Mouse (Mus musculus) midbrain, embryonic 15.5 days (tissue): ENCODE measurements around the gene Akap2. TPM values are rescaled to one million over a fixed set of nuclear protein-coding genes. Genes with fewer than 3 reads are reported as not detected.

Source experiments
- ATAC-seq: fragments of 200-750 bp; cut with Nextera tagmentation; replicated peaks from 2 replicates; pipeline ENCODE4 v1.8.0; 2017; ENCODE audit warnings: moderate TSS enrichment
- H3K27ac ChIP-seq: fragments of 300-500 bp; sonication (generic); 2 replicates; pipeline ENCODE4 v1.5.1; 2015; ENCODE audit warnings: mild to moderate bottlenecking, inconsistent platforms
- H3K27me3 ChIP-seq: fragments of 300-500 bp; sonication (generic); replicated peaks from 2 replicates; pipeline ENCODE4 v1.6.1; 2015; ENCODE audit warnings: inconsistent platforms
- H3K36me3 ChIP-seq: fragments of 300-500 bp; sonication (generic); replicated peaks from 2 replicates; pipeline ENCODE4 v1.6.1; 2015; ENCODE audit warnings: inconsistent platforms
- H3K4me1 ChIP-seq: fragments of 300-500 bp; sonication (generic); 2 replicates; pipeline ENCODE4 v1.6.1; 2015; ENCODE audit warnings: inconsistent platforms
- H3K4me2 ChIP-seq: fragments of 300-500 bp; sonication (generic); 2 replicates; pipeline ENCODE4 v1.6.1; 2015; ENCODE audit warnings: inconsistent platforms, mild to moderate bottlenecking, moderate library complexity
- H3K4me3 ChIP-seq: fragments of 300-500 bp; sonication (generic); 2 replicates; pipeline ENCODE4 v1.5.1; 2015; ENCODE audit warnings: mild to moderate bottlenecking, inconsistent platforms
- H3K9ac ChIP-seq: fragments of 300-500 bp; sonication (generic); 2 replicates; pipeline ENCODE4 v1.6.1; 2015; ENCODE audit warnings: mild to moderate bottlenecking, inconsistent platforms
- H3K9me3 ChIP-seq: fragments of 300-500 bp; sonication (generic); 2 replicates; pipeline ENCODE4 v1.6.1; 2016; ENCODE audit warnings: inconsistent platforms
- WGBS: fragments of 180-500 bp; shearing (Covaris S2); methylation state at CpG from one replicate; pipeline ENCODE4 v1.1.7; 2015; ENCODE audit warnings: mixed read lengths; 5-methylcytosine and 5-hydroxymethylcytosine counted together
- polyA plus RNA-seq: library from polyadenylated mRNA; unstranded; fragments of >200 nt; fragmentation: Nextera tagmentation; extraction: Ambion mirVana; gene quantifications from 2 replicates; pipeline ENCODE4 v1.2.1, GENCODE M21; 2015

Gene Akap2
- polyA plus RNA-seq, 1 experiment from 2014 or later: 10.2 TPM

DNA sequence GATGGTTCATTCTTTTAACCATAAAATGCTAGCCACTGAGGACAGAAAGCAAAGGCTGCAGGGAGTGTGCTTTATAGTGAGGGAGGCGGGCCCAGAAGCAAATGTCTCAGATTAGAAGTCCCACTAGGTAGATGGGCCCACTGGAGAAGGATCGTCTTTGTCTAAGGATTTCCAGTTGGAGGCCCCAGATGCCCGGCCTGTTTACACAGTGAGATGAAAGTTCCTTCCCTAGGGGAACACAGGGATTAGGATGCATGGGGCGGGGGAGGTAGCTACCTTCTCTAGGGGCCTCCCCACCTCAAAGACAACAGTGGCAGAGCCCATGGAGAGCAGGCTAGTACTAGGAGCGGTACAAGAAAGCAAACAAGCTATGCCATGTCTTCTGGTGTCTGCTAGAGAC, 177.7 kb downstream of the Akap2 start:
- no peak overlapping the region for H3K9ac ChIP-seq
- H3K4me3 ChIP-seq: no peak overlapping the region
- no peaks in the 10 kb centered on the region for H3K27me3 ChIP-seq
- 19% methylated on average over 5 of the region's 5 CpGs for WGBS
- H3K9me3 ChIP-seq: no peaks in the 10 kb centered on the region
- 0 out of 2 replicates have a peak, but pooled peaks cover 4% of the 10 kb centered on the region for H3K4me1 ChIP-seq
- no peaks in the 10 kb centered on the region for H3K36me3 ChIP-seq
- no peak overlapping the region for H3K4me2 ChIP-seq
- H3K27ac ChIP-seq: no peak overlapping the region
- ATAC-seq: no peak

DNA sequence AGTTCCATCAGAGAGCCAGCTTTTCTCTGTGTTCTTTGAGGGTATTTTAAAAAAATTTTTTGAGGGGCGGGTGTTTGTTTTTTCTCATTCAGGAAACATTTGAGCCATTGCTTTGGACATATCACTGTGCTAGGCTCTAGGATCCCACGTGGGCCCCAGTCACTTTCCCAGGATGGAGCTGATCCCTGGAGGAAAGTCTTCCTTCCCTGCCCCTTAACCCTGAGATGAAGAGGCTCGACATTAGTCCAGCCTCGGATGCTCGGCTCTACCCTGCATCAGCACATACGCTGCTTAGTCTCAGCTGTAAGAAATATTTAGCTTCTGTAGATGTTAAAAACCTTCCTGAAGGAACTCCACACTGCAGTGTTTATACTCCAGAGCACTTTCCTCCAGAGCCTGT, 178.4 kb downstream of the Akap2 start:
- ATAC-seq: no peak
- no peaks in the 10 kb centered on the region for H3K9me3 ChIP-seq
- no peaks in the 10 kb centered on the region for H3K36me3 ChIP-seq
- no peak overlapping the region for H3K9ac ChIP-seq
- H3K27ac ChIP-seq: no peak overlapping the region
- no peaks in the 10 kb centered on the region for H3K27me3 ChIP-seq
- no peak overlapping the region for H3K4me3 ChIP-seq
- H3K4me1 ChIP-seq: 0 out of 2 replicates have a peak, but pooled peaks cover 4% of the 10 kb centered on the region
- 57% methylated on average over 6 of the region's 6 CpGs for WGBS
- no peak overlapping the region for H3K4me2 ChIP-seq

DNA sequence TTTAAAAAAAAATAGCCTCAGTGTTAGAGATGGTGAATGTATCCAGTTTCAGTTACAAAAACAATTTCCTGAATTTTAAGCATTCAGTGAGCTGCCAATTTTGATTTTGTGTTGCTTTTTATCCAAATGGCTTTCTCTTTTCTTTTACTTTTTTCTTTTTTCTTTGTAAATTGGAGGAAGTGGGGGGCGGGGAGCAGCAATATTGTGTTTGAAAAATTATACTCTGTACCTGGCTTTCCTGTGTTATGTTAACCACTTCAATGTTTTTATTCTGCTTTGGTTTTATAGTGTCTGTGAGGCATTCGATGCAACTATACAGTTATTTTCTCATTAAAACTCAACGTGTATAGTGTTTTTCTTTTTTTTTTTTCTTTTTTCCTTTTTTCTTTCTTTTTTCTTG, 179.2 kb downstream of the Akap2 start:
- Histone ChIP-seq H3K9me3 (no peaks in the 10 kb centered on the region), H3K4me1 (0 out of 2 replicates have a peak, but pooled peaks cover 4% of the 10 kb centered on the region), H3K27me3 (no peaks in the 10 kb centered on the region), H3K36me3 (no peaks in the 10 kb centered on the region), H3K4me3 (no peak overlapping the region), H3K4me2 (no peak overlapping the region), H3K27ac (no peak overlapping the region), H3K9ac (no peak overlapping the region)
- 76% methylated on average over 3 of the region's 3 CpGs for WGBS
- no peak for ATAC-seq

DNA sequence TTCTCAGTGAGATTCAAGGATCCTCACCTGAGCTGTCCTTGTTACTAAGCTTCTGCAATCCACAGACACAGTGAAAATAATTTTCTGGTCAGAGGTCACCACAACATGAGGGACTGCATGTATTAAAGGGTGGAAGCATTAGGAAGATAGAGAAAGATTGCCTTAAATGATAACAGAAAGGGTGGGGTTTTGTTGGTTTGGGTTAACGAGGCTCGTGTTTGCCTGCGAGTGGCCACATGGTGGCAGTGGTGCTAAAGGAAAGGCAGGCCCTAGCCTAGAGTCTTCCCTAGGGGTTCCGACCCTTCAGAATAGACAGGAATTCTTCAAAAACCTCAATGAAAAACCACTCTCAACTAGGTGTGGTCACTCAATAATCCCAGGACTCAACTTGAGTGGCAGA, 183.8 kb downstream of the Akap2 start:
- H3K9me3 ChIP-seq: no peaks in the 10 kb centered on the region
- no peak overlapping the region for H3K4me3 ChIP-seq
- H3K9ac ChIP-seq: no peak overlapping the region
- ATAC-seq: no peak; the same call in 1 of the 2 replicates
- 16% methylated on average over 4 of the region's 4 CpGs for WGBS
- H3K4me2 ChIP-seq: no peak overlapping the region
- H3K27me3 ChIP-seq: no peaks in the 10 kb centered on the region
- no peak overlapping the region for H3K27ac ChIP-seq
- 0 out of 2 replicates have a peak, but pooled peaks cover 5% of the 10 kb centered on the region for H3K4me1 ChIP-seq
- H3K36me3 ChIP-seq: no peaks in the 10 kb centered on the region

DNA sequence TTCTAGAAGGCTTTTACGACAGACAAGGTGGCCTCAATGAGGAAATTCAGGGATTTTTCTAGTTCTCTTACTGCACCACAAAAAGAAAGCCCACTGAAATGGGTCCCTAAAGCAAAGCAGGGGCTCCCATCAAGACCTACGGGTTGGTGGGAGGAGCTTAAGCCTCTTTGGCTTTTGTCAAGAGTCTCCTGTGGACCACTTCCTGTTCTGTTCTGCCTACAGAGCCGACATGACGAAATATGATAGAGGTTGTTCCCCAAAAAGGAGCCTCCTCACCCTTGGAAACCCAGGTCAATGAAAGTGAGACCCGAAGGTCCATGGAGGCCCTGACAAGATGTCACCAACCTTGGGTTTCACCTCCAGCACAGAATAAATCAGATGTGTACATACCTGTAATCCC, 185.2 kb downstream of the Akap2 start:
- 84% methylated on average over 5 of the region's 5 CpGs for WGBS
- H3K4me3 ChIP-seq: no peak overlapping the region
- H3K4me2 ChIP-seq: no peak overlapping the region
- H3K36me3 ChIP-seq: no peaks in the 10 kb centered on the region
- no peak overlapping the region for H3K9ac ChIP-seq
- ATAC-seq: no peak
- H3K9me3 ChIP-seq: no peaks in the 10 kb centered on the region
- H3K27ac ChIP-seq: no peak overlapping the region
- H3K27me3 ChIP-seq: no peaks in the 10 kb centered on the region
- H3K4me1 ChIP-seq: 0 out of 2 replicates have a peak, but pooled peaks cover 5% of the 10 kb centered on the region

DNA sequence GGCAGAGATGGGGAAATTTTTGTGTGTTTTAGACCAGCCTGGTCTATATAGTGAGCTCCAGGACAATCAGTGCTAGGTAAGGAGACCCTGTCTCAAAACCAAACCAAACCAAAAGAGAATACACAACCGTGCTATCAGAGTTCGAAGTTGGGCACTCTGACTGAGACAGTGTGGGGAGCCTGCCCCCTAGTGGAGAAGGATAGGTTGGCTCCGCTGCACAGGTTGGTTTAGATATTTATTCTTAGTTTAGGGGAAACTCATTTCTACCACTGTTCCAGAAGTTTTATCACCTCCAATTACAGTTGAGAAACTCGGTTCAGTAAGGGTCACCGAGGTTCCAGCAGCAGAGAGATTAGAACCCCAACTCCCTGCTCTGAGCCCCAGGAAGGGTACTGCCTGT, 186.8 kb downstream of the Akap2 start:
- H3K4me1 ChIP-seq: 0 out of 2 replicates have a peak, but pooled peaks cover 5% of the 10 kb centered on the region
- H3K36me3 ChIP-seq: no peaks in the 10 kb centered on the region
- H3K9ac ChIP-seq: no peak overlapping the region
- no peak overlapping the region for H3K4me2 ChIP-seq
- no peaks in the 10 kb centered on the region for H3K9me3 ChIP-seq
- no peak overlapping the region for H3K4me3 ChIP-seq
- no peak overlapping the region for H3K27ac ChIP-seq
- H3K27me3 ChIP-seq: no peaks in the 10 kb centered on the region
- ATAC-seq: peak; percentile 67
- WGBS: 7% methylated on average over 5 of the region's 5 CpGs

DNA sequence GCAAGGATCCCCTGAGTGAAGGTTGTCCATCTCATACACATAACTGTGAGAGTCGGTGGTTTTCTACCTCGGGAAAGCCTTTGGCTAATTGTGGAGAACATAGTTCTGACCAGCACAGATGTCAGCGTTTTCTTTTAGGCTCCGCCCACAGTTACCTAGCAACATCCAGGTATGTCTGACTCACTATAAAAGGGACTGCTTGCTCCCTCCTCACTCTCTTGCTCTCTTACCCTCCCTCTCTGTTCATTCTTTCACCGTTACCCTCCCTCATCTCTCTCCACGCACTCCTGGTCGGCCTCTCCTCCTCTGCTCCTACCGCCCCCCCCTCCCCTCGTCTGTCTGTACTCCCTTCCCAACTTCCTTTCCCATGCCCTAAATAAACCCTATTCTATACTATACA, 187.2 kb downstream of the Akap2 start:
- no peaks in the 10 kb centered on the region for H3K9me3 ChIP-seq
- H3K27ac ChIP-seq: no peak overlapping the region
- H3K27me3 ChIP-seq: no peaks in the 10 kb centered on the region
- no peak overlapping the region for H3K9ac ChIP-seq
- WGBS: 20% methylated on average over 9 of the region's 9 CpGs
- no peaks in the 10 kb centered on the region for H3K36me3 ChIP-seq
- no peak overlapping the region for H3K4me2 ChIP-seq
- H3K4me3 ChIP-seq: no peak overlapping the region
- ATAC-seq: peak; percentile 75
- 0 out of 2 replicates have a peak, but pooled peaks cover 5% of the 10 kb centered on the region for H3K4me1 ChIP-seq

DNA sequence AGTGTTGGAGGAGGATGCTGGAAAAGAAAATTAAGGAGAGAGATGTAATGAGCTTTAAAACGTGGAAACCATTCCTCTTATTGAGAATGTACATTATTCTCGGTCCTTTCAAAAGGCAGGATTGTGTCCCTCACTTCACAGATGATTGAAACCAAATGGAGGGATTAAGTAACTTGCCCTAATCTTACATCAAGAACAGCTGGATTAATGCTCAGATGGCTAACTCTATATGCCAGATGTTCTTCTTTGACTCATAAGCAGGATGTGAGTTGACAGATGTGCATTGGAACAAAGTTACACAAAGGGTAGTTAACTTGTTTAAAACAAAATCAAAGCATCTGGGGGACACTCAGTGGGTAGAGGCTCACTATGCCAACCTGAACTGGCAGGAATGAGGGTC, 189.3 kb downstream of the Akap2 start:
- Histone ChIP-seq H3K27me3 (no peaks in the 10 kb centered on the region), H3K9ac (no peak overlapping the region), H3K4me1 (0 out of 2 replicates have a peak, but pooled peaks cover 5% of the 10 kb centered on the region), H3K4me3 (no peak overlapping the region), H3K9me3 (no peaks in the 10 kb centered on the region), H3K4me2 (no peak overlapping the region), H3K27ac (no peak overlapping the region), H3K36me3 (no peaks in the 10 kb centered on the region)
- ATAC-seq: no peak
- 18% methylated on average over 2 of the region's 2 CpGs for WGBS

DNA sequence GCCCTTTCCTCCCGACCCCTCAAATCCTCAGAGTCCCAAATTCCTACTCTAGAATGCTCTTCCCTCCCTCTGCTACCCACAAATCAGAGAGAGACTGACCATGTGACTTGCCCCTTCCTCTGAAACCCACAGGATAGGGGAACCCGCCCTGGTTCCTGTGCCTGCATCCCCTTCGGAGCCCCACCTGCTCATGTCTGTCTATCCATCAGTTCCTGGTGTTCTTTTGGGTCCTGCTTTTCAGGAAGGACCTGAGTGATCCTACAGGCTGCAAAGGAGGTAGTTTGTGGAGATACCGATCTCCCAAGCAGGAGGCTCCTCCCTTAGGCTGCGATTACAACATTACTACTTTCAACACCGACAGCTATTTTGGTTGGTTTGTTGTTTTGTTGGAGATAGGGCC, 191.4 kb downstream of the Akap2 start:
- no peak overlapping the region for H3K4me2 ChIP-seq
- no peak overlapping the region for H3K27ac ChIP-seq
- 0 out of 2 replicates have a peak, but pooled peaks cover 5% of the 10 kb centered on the region for H3K4me1 ChIP-seq
- no peak for ATAC-seq
- no peak overlapping the region for H3K4me3 ChIP-seq
- H3K9me3 ChIP-seq: no peaks in the 10 kb centered on the region
- H3K9ac ChIP-seq: no peak overlapping the region
- no peaks in the 10 kb centered on the region for H3K36me3 ChIP-seq
- WGBS: 88% methylated on average over 6 of the region's 6 CpGs
- H3K27me3 ChIP-seq: no peaks in the 10 kb centered on the region

DNA sequence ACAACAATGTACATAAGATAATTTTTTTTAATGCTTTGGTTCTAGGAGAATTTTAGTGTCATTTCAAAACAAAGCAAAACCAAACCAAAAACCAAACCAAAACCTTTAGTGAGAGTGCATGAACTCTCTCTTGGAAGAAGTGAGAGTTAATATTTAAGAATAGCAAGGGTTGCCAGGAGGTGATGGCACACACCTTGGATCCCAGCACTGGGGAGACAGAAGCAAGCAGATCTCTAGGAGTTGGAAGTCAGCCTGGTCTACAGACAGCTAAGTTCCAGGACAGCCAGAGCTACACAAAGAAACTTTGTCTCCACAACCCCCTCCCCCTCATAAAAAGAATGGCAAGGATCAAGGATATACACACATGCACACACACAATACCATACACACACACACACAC, 195.6 kb downstream of the Akap2 start:
- ATAC-seq: no peak

DNA sequence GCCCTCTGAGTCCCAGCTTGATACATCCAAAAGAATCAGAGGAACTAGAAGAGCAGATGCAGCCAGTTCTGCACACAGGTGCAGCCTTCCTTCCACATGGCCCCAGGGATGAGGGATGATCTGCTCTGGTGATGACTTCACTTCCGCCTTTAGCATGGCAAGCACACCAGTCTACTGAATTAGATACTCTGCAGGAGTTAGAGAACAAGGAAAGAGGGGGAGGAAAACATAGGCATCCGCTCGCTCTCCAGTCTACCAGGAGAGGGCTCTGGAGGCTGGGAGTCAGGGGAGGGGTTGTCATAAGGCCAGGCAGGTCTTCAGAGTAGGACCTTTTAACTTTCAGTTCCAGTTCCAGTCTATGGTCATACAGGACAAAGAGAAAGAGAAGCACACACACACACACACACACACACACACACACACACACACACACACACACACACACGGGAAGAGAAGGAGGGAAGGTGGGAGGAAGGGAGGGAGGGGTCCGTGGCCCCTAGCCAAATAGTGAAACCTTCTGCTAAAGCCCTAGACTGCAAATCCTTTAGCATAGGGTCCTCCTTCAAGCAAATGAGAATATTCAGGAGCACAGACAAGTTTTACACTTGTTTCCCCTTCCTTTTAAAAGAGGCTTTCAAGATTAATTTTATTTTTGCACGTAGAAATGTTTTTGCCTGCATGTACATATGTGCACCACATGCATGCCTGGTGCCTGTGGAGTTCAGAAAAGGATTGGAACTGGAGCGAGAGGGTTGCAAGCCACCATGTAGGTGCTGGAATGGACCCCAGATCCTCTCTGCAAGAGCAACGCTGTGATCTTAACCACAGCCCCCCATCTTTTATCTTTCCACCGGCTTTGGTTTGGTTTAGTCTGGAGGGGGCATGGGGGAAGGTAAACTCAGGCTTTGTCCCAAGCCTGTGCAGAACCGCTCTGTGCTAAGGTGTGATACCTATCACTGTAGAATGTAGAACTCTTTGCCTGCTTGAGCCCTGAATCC, 197.0 kb downstream of the Akap2 start:
- Histone ChIP-seq H3K4me3 (no peak overlapping the region), H3K9ac (no peak overlapping the region), H3K27ac (no peak overlapping the region), H3K27me3 (no peaks in the 10 kb centered on the region), H3K4me2 (no peak overlapping the region), H3K36me3 (no peaks in the 10 kb centered on the region), H3K9me3 (no peaks in the 10 kb centered on the region), H3K4me1 (no peaks in the 10 kb centered on the region)
- ATAC-seq: no peak
- 81% methylated on average over 10 of the region's 10 CpGs for WGBS

More for the DNA sequence above, 195.6 kb downstream of the Akap2 start:
- Histone ChIP-seq H3K4me1 (no peaks in the 10 kb centered on the region), H3K27me3 (no peaks in the 10 kb centered on the region), H3K4me2 (no peak overlapping the region), H3K9me3 (no peaks in the 10 kb centered on the region), H3K27ac (no peak overlapping the region), H3K36me3 (no peaks in the 10 kb centered on the region), H3K4me3 (no peak overlapping the region), H3K9ac (no peak overlapping the region)

DNA sequence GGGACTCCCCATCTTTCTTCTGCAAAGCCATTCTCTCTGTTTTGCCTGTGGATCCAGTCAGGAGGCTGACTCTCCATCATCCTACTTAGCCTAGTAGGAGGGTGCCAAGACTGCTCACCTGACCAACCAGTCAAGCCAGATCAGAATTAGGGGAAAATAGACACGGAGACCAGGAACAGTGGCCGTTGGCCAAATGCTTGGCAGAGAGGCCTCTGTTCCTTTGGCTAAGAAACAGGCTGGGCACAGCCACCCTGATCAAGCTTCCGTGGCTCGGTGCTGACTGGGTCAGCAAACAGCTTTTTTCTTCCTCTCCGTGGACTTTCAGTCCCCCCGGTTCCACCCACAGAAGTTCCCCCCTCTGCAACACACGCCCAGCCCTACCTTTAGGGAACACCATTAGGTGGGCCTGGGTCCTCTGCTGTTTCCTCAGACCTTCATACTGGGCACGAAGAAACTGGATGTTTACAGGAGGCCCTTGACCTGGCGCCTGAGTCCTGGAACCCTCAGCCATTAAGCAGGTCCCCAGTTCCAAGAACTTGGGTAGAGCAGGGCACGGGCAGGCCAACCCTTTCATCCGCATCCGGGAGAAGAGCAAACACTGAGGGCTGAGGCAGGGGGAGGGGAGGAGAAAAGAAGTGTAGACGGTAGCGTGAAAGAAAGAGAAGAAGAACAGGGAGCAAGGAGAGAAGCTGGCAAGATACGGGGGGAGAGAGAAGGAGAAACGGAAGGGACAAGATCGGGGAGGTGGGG, 197.9 kb downstream of the Akap2 start:
- 41% methylated on average over 17 of the region's 17 CpGs for WGBS
- no peak overlapping the region for H3K4me3 ChIP-seq
- H3K36me3 ChIP-seq: no peaks in the 10 kb centered on the region
- no peak overlapping the region for H3K9ac ChIP-seq
- no peak overlapping the region for H3K4me2 ChIP-seq
- no peak overlapping the region for H3K27ac ChIP-seq
- H3K27me3 ChIP-seq: no peaks in the 10 kb centered on the region
- no peak for ATAC-seq
- H3K4me1 ChIP-seq: peaks cover 3% of the 10 kb centered on the region; the same call in 1 of the 2 replicates
- H3K9me3 ChIP-seq: no peaks in the 10 kb centered on the region
